22 mouse cellular contexts compared by ENCODE assay signal in the genomic region with DNA sequence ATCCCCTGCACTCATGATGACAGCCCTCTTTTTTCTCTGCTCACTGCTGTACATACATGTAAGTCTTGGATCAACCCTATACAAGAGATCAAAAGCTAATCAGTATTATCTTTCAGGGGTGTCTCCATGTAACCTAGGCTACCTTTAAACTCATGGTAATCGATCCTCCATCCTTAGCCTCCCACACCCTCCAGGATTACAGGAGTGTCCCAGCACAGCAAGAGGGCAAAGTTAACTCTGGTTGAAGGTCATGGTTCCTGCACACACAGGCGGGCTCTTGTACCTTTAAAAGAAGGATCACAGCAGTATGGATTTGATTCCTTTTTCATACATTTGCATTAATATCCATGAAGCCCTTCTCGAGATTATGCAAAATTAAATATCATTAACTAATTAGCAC. TPM values are rescaled to one million over a fixed set of nuclear protein-coding genes. Genes with fewer than 3 reads are reported as not detected.
DNase-seq lines count a peak whose midpoint lies in the region; ATAC-seq and TF ChIP-seq lines count a peak whose summit lies in the region.
"Had no signal": no experiment of that assay in that cellular context is flagged by ENCODE, and none has a peak within 500 bp of the region (broad histone marks: within the 10 kb centered on the region; RNA-seq: fewer than 3 reads in every experiment).

No protein-coding gene starts in this region.

- WGBS in intestine, embryonic 14.5 days, result 84% methylated on average over 3 of the region's 3 CpGs
- 56% methylated on average over 3 of the region's 3 CpGs for WGBS in intestine, postnatal 0 days
- WGBS in kidney, postnatal 0 days, result 45% methylated on average over 3 of the region's 3 CpGs
- 60% methylated on average over 3 of the region's 3 CpGs for WGBS in liver, postnatal 0 days (ENCODE audit: insufficient replicate concordance)

- no peak for TF ChIP-seq CTCF in intestine, postnatal 0 days (IDR thresholded peaks at IDR 0.05; ENCODE audit: low read depth)
- no peak for TF ChIP-seq CTCF in kidney, postnatal 0 days (IDR thresholded peaks at IDR 0.05; ENCODE audit: low read depth)
- TF ChIP-seq CTCF in liver, postnatal 0 days (IDR thresholded peaks at IDR 0.05; ENCODE audit: low read depth), result no peak

- H3K4me3 ChIP-seq in intestine, embryonic 14.5 days (ENCODE audit: low read depth, low read length), result no peak overlapping the region
- no peak overlapping the region for H3K4me3 ChIP-seq in intestine, postnatal 0 days (ENCODE audit: low read depth, low read length)
- no peak overlapping the region for H3K4me3 ChIP-seq in kidney, postnatal 0 days (replicated peaks; ENCODE audit: low read depth, low read length)
- H3K4me3 ChIP-seq in liver, postnatal 0 days (ENCODE audit: low read depth, low read length), result no peak overlapping the region
- H3K4me3 ChIP-seq: forebrain, embryonic 15.5 days; heart, embryonic 10.5 days had no signal

- no peaks in the 10 kb centered on the region for H3K36me3 ChIP-seq in intestine, embryonic 14.5 days (ENCODE audit: control insufficient read depth, insufficient read depth, low read length)
- H3K36me3 ChIP-seq in intestine, postnatal 0 days (ENCODE audit: control insufficient read depth, insufficient read depth), result no peaks in the 10 kb centered on the region
- no peaks in the 10 kb centered on the region for H3K36me3 ChIP-seq in kidney, postnatal 0 days (ENCODE audit: insufficient read depth, low read length)
- H3K36me3 ChIP-seq in liver, postnatal 0 days (replicated peaks; ENCODE audit: insufficient read depth, low read length), result no peaks in the 10 kb centered on the region
- H3K36me3 ChIP-seq: forebrain, embryonic 15.5 days; G1E; heart, embryonic 10.5 days had no signal

- no peaks in the 10 kb centered on the region for H3K9me3 ChIP-seq in intestine, embryonic 14.5 days (ENCODE audit: control insufficient read depth, low read length)
- H3K9me3 ChIP-seq in intestine, postnatal 0 days (ENCODE audit: control insufficient read depth), result no peaks in the 10 kb centered on the region
- no peaks in the 10 kb centered on the region for H3K9me3 ChIP-seq in kidney, postnatal 0 days (replicated peaks; ENCODE audit: low read length)
- no peaks in the 10 kb centered on the region for H3K9me3 ChIP-seq in liver, postnatal 0 days (ENCODE audit: low read length)
- H3K9me3 ChIP-seq: forebrain, embryonic 15.5 days; heart, embryonic 10.5 days had no signal

- ATAC-seq in intestine, embryonic 14.5 days (replicated peaks; ENCODE audit: low FRiP score, low TSS enrichment, low read depth), result no peak
- ATAC-seq in intestine, postnatal 0 days, result no peak
- ATAC-seq in kidney, postnatal 0 days (replicated peaks; ENCODE audit: low FRiP score, low read depth), result peak; percentile 43; the same call in 1 of the 2 replicates
- ATAC-seq in liver, postnatal 0 days, result peak; percentile 83
- ATAC-seq: forebrain, embryonic 15.5 days had no signal

- no peak overlapping the region for H3K27ac ChIP-seq in intestine, embryonic 14.5 days (ENCODE audit: low read depth)
- no peak overlapping the region for H3K27ac ChIP-seq in intestine, postnatal 0 days (ENCODE audit: low read depth, low read length)
- no peak overlapping the region for H3K27ac ChIP-seq in kidney, postnatal 0 days
- H3K27ac ChIP-seq in liver, postnatal 0 days (ENCODE audit: low read depth), result no peak overlapping the region
- H3K27ac ChIP-seq: forebrain, embryonic 15.5 days; heart, embryonic 10.5 days; hindbrain, embryonic 14.5 days had no signal

- TF ChIP-seq EP300 in liver, postnatal 0 days (IDR thresholded peaks at IDR 0.05; ENCODE audit: low read depth), result no peak

- no peaks in the 10 kb centered on the region for H3K4me1 ChIP-seq in intestine, embryonic 14.5 days (replicated peaks; ENCODE audit: control insufficient read depth, insufficient read depth, low read length)
- H3K4me1 ChIP-seq in intestine, postnatal 0 days (replicated peaks; ENCODE audit: control insufficient read depth, insufficient read depth, low read length), result no peaks in the 10 kb centered on the region
- H3K4me1 ChIP-seq in kidney, postnatal 0 days (replicated peaks; ENCODE audit: insufficient read depth, low read length), result no peaks in the 10 kb centered on the region
- H3K4me1 ChIP-seq in liver, postnatal 0 days (ENCODE audit: insufficient read depth), result no peaks in the 10 kb centered on the region
- H3K4me1 ChIP-seq: forebrain, embryonic 15.5 days; heart, embryonic 10.5 days had no signal

- no peak overlapping the region for H3K9ac ChIP-seq in intestine, embryonic 14.5 days (ENCODE audit: low read length)
- H3K9ac ChIP-seq in intestine, postnatal 0 days (ENCODE audit: low read depth, low read length), result no peak overlapping the region
- H3K9ac ChIP-seq in kidney, postnatal 0 days (ENCODE audit: low read depth, low read length), result no peak overlapping the region
- no peak overlapping the region for H3K9ac ChIP-seq in liver, postnatal 0 days (replicated peaks)
- H3K9ac ChIP-seq: forebrain, embryonic 15.5 days; hindbrain, embryonic 14.5 days had no signal

- no peaks in the 10 kb centered on the region for H3K27me3 ChIP-seq in intestine, embryonic 14.5 days (replicated peaks; ENCODE audit: control insufficient read depth, insufficient read depth, low read length)
- no peaks in the 10 kb centered on the region for H3K27me3 ChIP-seq in intestine, postnatal 0 days (replicated peaks; ENCODE audit: control insufficient read depth, insufficient read depth, low read length)
- no peaks in the 10 kb centered on the region for H3K27me3 ChIP-seq in kidney, postnatal 0 days (ENCODE audit: insufficient read depth, low read length)
- no peaks in the 10 kb centered on the region for H3K27me3 ChIP-seq in liver, postnatal 0 days (ENCODE audit: insufficient read depth, low read length)
- H3K27me3 ChIP-seq: forebrain, embryonic 15.5 days had no signal

- peak; percentile 6 for DNase-seq in intestine, embryonic 14.5 days (ENCODE audit: low spot score)
- peak; percentile 4 for DNase-seq in kidney, postnatal 0 days (ENCODE audit: low spot score)
- DNase-seq in kidney, adult 9 months, result no peak
- peak; percentile 15 for DNase-seq in R1 (ENCODE audit: low read depth, low spot score)
- no peak for DNase-seq in liver, postnatal 0 days
- no peak for DNase-seq in gastrocnemius, adult 8-10 months (ENCODE audit: low spot score in 2 of 2)
- DNase-seq: adrenal gland, postnatal 10 days; cerebellum, adult 11 months; cerebellum, adult 9-10 months; cerebellum, postnatal 25 days; gastrocnemius, postnatal 10 days; heart, adult 18-20 months; heart, postnatal 10 days; heart, postnatal 4 days had no signal

- no peak overlapping the region for H3K4me2 ChIP-seq in intestine, embryonic 14.5 days (ENCODE audit: low read length)
- H3K4me2 ChIP-seq in intestine, postnatal 0 days (replicated peaks; ENCODE audit: low read depth), result no peak overlapping the region
- no peak overlapping the region for H3K4me2 ChIP-seq in kidney, postnatal 0 days (ENCODE audit: low read length)
- H3K4me2 ChIP-seq in liver, postnatal 0 days (ENCODE audit: low read depth, low read length), result no peak overlapping the region
- H3K4me2 ChIP-seq: forebrain, embryonic 15.5 days; hindbrain, embryonic 14.5 days had no signal

RNA-seq across cellular contexts. Expression of gene Slc15a5, which starts 19.9 kb away (rescaled TPM):
- polyA plus RNA-seq in intestine, embryonic 14.5 days (2014; fragmentation: Nextera tagmentation; extraction: Ambion mirVana), result not detected in 2 replicates
- 0.21 TPM in 1 of 2 replicates, not detected in the other for polyA plus RNA-seq in intestine, postnatal 0 days (2015; fragmentation: Nextera tagmentation; extraction: Ambion mirVana)
- polyA plus RNA-seq in kidney, postnatal 0 days (2015; fragmentation: Nextera tagmentation; extraction: Ambion mirVana), result 0.13 and 0.15 TPM in 2 replicates
- not detected in 2 replicates for polyA plus RNA-seq in liver, postnatal 0 days (2015; fragmentation: Nextera tagmentation; extraction: Ambion mirVana)
- total RNA-seq in gastrocnemius, adult 8-10 months (2022), result 10 to 100 TPM in 2 of 4 experiments, 1 to 10 TPM in 1, under 1 TPM in 1; 0.63 to 21.8 (median 10.9) TPM
- total RNA-seq: adrenal gland, postnatal 10 days; gastrocnemius, postnatal 10 days; gastrocnemius, postnatal 4 days; heart, postnatal 10 days; heart, postnatal 4 days had no signal
- polyA plus RNA-seq: brain, embryonic 14.5 days; embryonic facial prominence, embryonic 14.5 days; forebrain, embryonic 15.5 days; G1E; heart, embryonic 10.5 days; hindbrain, embryonic 14.5 days had no signal

RNA-seq across cellular contexts. Expression of gene Mgst1, which starts 40.5 kb away (rescaled TPM):
- 199 and 260 TPM in 2 replicates for polyA plus RNA-seq in intestine, embryonic 14.5 days (2014; fragmentation: Nextera tagmentation; extraction: Ambion mirVana)
- polyA plus RNA-seq in intestine, postnatal 0 days (2015; fragmentation: Nextera tagmentation; extraction: Ambion mirVana), result 781 and 782 TPM in 2 replicates
- 394 and 439 TPM in 2 replicates for polyA plus RNA-seq in kidney, postnatal 0 days (2015; fragmentation: Nextera tagmentation; extraction: Ambion mirVana)
- polyA plus RNA-seq in liver, postnatal 0 days (2015; fragmentation: Nextera tagmentation; extraction: Ambion mirVana), result 2,719 and 2,927 TPM in 2 replicates
- total RNA-seq in gastrocnemius, adult 8-10 months (2022), result 10 to 100 TPM; 18.6 to 81.5 (median 59.4) TPM
- total RNA-seq: G1E had no signal
- polyA plus RNA-seq: G1E had no signal

Comparison
In these comparisons a context has a peak if more than half of its experiments do, and no peak if none do; other contexts are left out.
1. DNase-seq: peak in intestine, embryonic 14.5 days (single experiment), kidney, postnatal 0 days (single experiment) and R1 (single experiment); none in kidney, adult 9 months (single experiment), liver, postnatal 0 days (single experiment) and gastrocnemius, adult 8-10 months (0 of 2).
2. ATAC-seq: peak in kidney, postnatal 0 days (single experiment) and liver, postnatal 0 days (single experiment); none in intestine, embryonic 14.5 days (single experiment) and intestine, postnatal 0 days (single experiment).